In the genomic region with DNA sequence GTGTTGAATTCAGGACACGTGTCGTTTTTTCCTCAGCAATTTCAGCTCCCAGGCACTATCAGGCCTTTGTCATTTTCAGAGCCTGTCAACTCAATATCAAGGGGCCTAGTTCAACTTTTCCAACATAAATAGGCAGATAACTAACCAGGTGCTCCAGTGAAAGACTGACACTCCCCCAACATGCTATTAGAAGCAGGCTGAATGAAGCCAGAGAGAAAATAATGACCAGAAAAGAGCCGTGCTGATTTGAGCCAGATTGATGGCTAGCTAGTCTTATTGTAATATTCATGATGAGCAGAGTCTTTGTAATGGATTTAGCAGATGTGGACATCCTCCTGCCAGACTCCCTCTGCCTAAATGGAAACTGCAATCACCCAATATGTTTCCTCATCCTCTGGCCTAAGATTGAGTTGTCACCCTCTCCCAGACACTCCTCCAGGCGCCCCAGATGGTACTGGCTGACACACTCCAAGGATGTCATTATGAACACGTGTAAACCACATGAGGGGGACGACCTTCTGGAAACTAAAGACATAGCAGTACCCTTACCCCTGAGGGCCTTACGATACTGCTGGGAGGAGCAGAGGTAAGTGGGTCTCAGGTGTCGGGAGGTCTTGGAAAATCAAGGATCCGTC, we compare ENCODE assay signal across 17 mouse cellular contexts.
A peak's percentile ranks its signal among the peaks of the same experiment; 100 is the strongest.
DNase-seq lines count a peak whose midpoint lies in the region; ATAC-seq and TF ChIP-seq lines count a peak whose summit lies in the region.
"Had no signal": no experiment of that assay in that cellular context is flagged by ENCODE, and none has a peak within 500 bp of the region (broad histone marks: within the 10 kb centered on the region; RNA-seq: fewer than 3 reads in every experiment).

No protein-coding gene starts in this region.

- no peak overlapping the region for H3K4me2 ChIP-seq in forebrain, postnatal 0 days (ENCODE audit: low read depth)
- no peak overlapping the region for H3K4me2 ChIP-seq in limb, embryonic 11.5 days (ENCODE audit: low read depth, severe bottlenecking)
- H3K4me2 ChIP-seq in neural tube, embryonic 13.5 days = no peak overlapping the region
- H3K4me2 ChIP-seq: embryonic facial prominence, embryonic 12.5 days; limb, embryonic 12.5 days had no signal

- H3K36me3 ChIP-seq in heart, adult 2 months (ENCODE audit: control insufficient read depth, insufficient read depth, low read length) = no peaks in the 10 kb centered on the region
- H3K36me3 ChIP-seq in forebrain, postnatal 0 days (ENCODE audit: insufficient read depth) = no peaks in the 10 kb centered on the region
- H3K36me3 ChIP-seq in limb, embryonic 11.5 days (ENCODE audit: control insufficient read depth, insufficient read depth, low read length) = no peaks in the 10 kb centered on the region
- no peaks in the 10 kb centered on the region for H3K36me3 ChIP-seq in neural tube, embryonic 13.5 days
- H3K36me3 ChIP-seq: embryonic facial prominence, embryonic 12.5 days; limb, embryonic 12.5 days had no signal

- no peak for TF ChIP-seq CTCF in heart, adult 2 months (IDR thresholded peaks at IDR 0.05)
- no peak for TF ChIP-seq CTCF in forebrain, postnatal 0 days (IDR thresholded peaks at IDR 0.05; ENCODE audit: low read depth)

- peak; percentile 83 for ATAC-seq in forebrain, postnatal 0 days
- 0 out of 2 replicates have a peak, but pooled peaks have one; percentile 35 for ATAC-seq in limb, embryonic 11.5 days (ENCODE audit: insufficient number of reproducible peaks, low FRiP score, low TSS enrichment, low read depth)
- peak; percentile 71 for ATAC-seq in neural tube, embryonic 13.5 days (ENCODE audit: low read depth)
- ATAC-seq in megakaryocyte-erythroid progenitor cell, adult 5-6 weeks (replicated peaks; ENCODE audit: low FRiP score, low TSS enrichment, poor library complexity, severe bottlenecking) = no peak

- H3K9me3 ChIP-seq in forebrain, postnatal 0 days (ENCODE audit: low read length) = no peaks in the 10 kb centered on the region
- H3K9me3 ChIP-seq in limb, embryonic 11.5 days (ENCODE audit: control insufficient read depth, low read length) = no peaks in the 10 kb centered on the region
- no peaks in the 10 kb centered on the region for H3K9me3 ChIP-seq in neural tube, embryonic 13.5 days
- H3K9me3 ChIP-seq: embryonic facial prominence, embryonic 12.5 days; limb, embryonic 12.5 days had no signal

- H3K4me1 ChIP-seq in heart, adult 2 months (ENCODE audit: control insufficient read depth, insufficient read depth, low read length) = no peaks in the 10 kb centered on the region
- no peaks in the 10 kb centered on the region for H3K4me1 ChIP-seq in forebrain, postnatal 0 days (ENCODE audit: insufficient read depth)
- no peaks in the 10 kb centered on the region for H3K4me1 ChIP-seq in limb, embryonic 11.5 days (ENCODE audit: control insufficient read depth, insufficient read depth, low read length)
- peaks cover 7% of the 10 kb centered on the region; the same call in 1 of the 2 replicates for H3K4me1 ChIP-seq in neural tube, embryonic 13.5 days (replicated peaks)
- H3K4me1 ChIP-seq: embryonic facial prominence, embryonic 12.5 days; limb, embryonic 12.5 days had no signal

- H3K4me3 ChIP-seq in heart, adult 2 months = no peak overlapping the region
- H3K4me3 ChIP-seq in forebrain, postnatal 0 days (ENCODE audit: low read depth, low read length) = no peak overlapping the region
- no peak overlapping the region for H3K4me3 ChIP-seq in limb, embryonic 11.5 days (ENCODE audit: low read depth, low read length)
- H3K4me3 ChIP-seq in neural tube, embryonic 13.5 days = no peak overlapping the region
- H3K4me3 ChIP-seq: embryonic facial prominence, embryonic 12.5 days; limb, embryonic 12.5 days had no signal

- no peak for TF ChIP-seq EP300 in heart, adult 2 months (IDR thresholded peaks at IDR 0.05; ENCODE audit: insufficient read depth, low read depth, low read length)

- H3K9ac ChIP-seq in heart, adult 2 months (ENCODE audit: low read depth, low read length) = no peak overlapping the region
- H3K9ac ChIP-seq in forebrain, postnatal 0 days = no peak overlapping the region
- no peak overlapping the region for H3K9ac ChIP-seq in limb, embryonic 11.5 days (ENCODE audit: low read length)
- no peak overlapping the region for H3K9ac ChIP-seq in neural tube, embryonic 13.5 days
- H3K9ac ChIP-seq: embryonic facial prominence, embryonic 12.5 days; limb, embryonic 12.5 days had no signal

- no peaks in the 10 kb centered on the region for H3K79me2 ChIP-seq in heart, adult 2 months (replicated peaks; ENCODE audit: control insufficient read depth, insufficient read depth, low read length)

- peak; percentile 88 for DNase-seq in heart, adult 11 months
- DNase-seq in heart, adult 2 months = no peak
- DNase-seq in forebrain, postnatal 0 days = peak; percentile 56
- DNase-seq in limb, embryonic 11.5 days (ENCODE audit: low spot score) = peak; percentile 24
- no peak for DNase-seq in ovary, postnatal 36 days (ENCODE audit: low spot score)
- DNase-seq in adrenal gland, adult 8-10 months = no peak
- DNase-seq: cerebellum, adult 8-10 months; heart, postnatal 14 days; kidney, adult 2 months; lung, adult 2 months; spleen, adult 18-20 months; thymus, postnatal 4 days had no signal

- H3K27me3 ChIP-seq in heart, adult 2 months (ENCODE audit: control insufficient read depth, insufficient read depth, low read length) = no peaks in the 10 kb centered on the region
- no peaks in the 10 kb centered on the region for H3K27me3 ChIP-seq in forebrain, postnatal 0 days (ENCODE audit: insufficient read depth, low read length)
- no peaks in the 10 kb centered on the region for H3K27me3 ChIP-seq in limb, embryonic 11.5 days (ENCODE audit: control insufficient read depth, insufficient read depth, low read length)
- no peaks in the 10 kb centered on the region for H3K27me3 ChIP-seq in neural tube, embryonic 13.5 days
- H3K27me3 ChIP-seq: embryonic facial prominence, embryonic 12.5 days had no signal

- intact Hi-C loops in heart, adult 2 months (cut with DNase I) = no loop called here

- WGBS in heart, adult 2 months = 51% methylated on average over 9 of the region's 9 CpGs
- WGBS in forebrain, postnatal 0 days = 40% methylated on average over 9 of the region's 9 CpGs
- 46% methylated on average over 9 of the region's 9 CpGs for WGBS in limb, embryonic 11.5 days
- 38% methylated on average over 9 of the region's 9 CpGs for WGBS in neural tube, embryonic 13.5 days

- no peak for TF ChIP-seq POLR2A in heart, adult 2 months (IDR thresholded peaks at IDR 0.05; ENCODE audit: insufficient read depth, low read depth, low read length)

- H3K27ac ChIP-seq in heart, adult 2 months = no peak overlapping the region
- H3K27ac ChIP-seq in forebrain, postnatal 0 days (ENCODE audit: low read depth, low read length) = 0 out of 2 replicates have a peak overlapping the region, but pooled peaks have one; percentile 17
- no peak overlapping the region for H3K27ac ChIP-seq in limb, embryonic 11.5 days (replicated peaks; ENCODE audit: low read depth, low read length)
- H3K27ac ChIP-seq in neural tube, embryonic 13.5 days (replicated peaks) = peak overlapping the region; percentile 15; the same call in 1 of the 2 replicates
- H3K27ac ChIP-seq: embryonic facial prominence, embryonic 12.5 days; limb, embryonic 12.5 days; stomach, postnatal 0 days had no signal

Comparison
In these comparisons a context has a peak if more than half of its experiments do, and no peak if none do; other contexts are left out.
1. DNase-seq: peak in heart, adult 11 months (single experiment), forebrain, postnatal 0 days (single experiment) and limb, embryonic 11.5 days (single experiment); none in heart, adult 2 months (0 of 2), ovary, postnatal 36 days (single experiment) and adrenal gland, adult 8-10 months (single experiment).
2. H3K27ac ChIP-seq: peak in forebrain, postnatal 0 days (single experiment) and neural tube, embryonic 13.5 days (single experiment); none in heart, adult 2 months (single experiment) and limb, embryonic 11.5 days (single experiment).